Mouse (Mus musculus) midbrain, postnatal 0 days (tissue): ENCODE measurements around the gene Pbx4. TPM values are rescaled to one million over a fixed set of nuclear protein-coding genes. Genes with fewer than 3 reads are reported as not detected.

Experiments
- ATAC-seq: fragments of 200-750 bp; cut with Nextera tagmentation; 2 replicates; pipeline ENCODE4 v1.8.0; 2017; ENCODE audit warnings: moderate number of reproducible peaks, mild to moderate bottlenecking, moderate TSS enrichment, moderate library complexity; ENCODE audit not compliant: low FRiP score
- DNase-seq: peaks from one replicate; pipeline ENCODE4 v3.0.0-alpha.2; 2015; ENCODE audit warnings: low spot score
- H3K27ac ChIP-seq: fragments of 300-500 bp; sonication (generic); 2 replicates; pipeline ENCODE4 v1.5.1; 2014; ENCODE audit warnings: low read depth, mild to moderate bottlenecking, low read length, mixed read lengths
- H3K27me3 ChIP-seq: fragments of 300-500 bp; sonication (generic); 2 replicates; pipeline ENCODE4 v1.6.1; 2014; ENCODE audit warnings: low read length, control low read depth, mixed read lengths; ENCODE audit not compliant: insufficient read depth
- H3K36me3 ChIP-seq: fragments of 300-500 bp; sonication (generic); 2 replicates; pipeline ENCODE4 v1.6.1; 2014; ENCODE audit warnings: low read length, control low read depth, mixed read lengths; ENCODE audit not compliant: insufficient read depth
- H3K4me1 ChIP-seq: fragments of 300-500 bp; sonication (generic); 2 replicates; pipeline ENCODE4 v1.6.1; 2014; ENCODE audit warnings: mild to moderate bottlenecking, control low read depth, antibody characterized with exemption, low read length, mixed read lengths; ENCODE audit not compliant: insufficient read depth
- H3K4me2 ChIP-seq: fragments of 300-500 bp; sonication (generic); 2 replicates; pipeline ENCODE4 v1.6.1; 2014; ENCODE audit warnings: low read depth, mild to moderate bottlenecking, low read length, mixed read lengths; ENCODE audit not compliant: poor library complexity, severe bottlenecking
- H3K4me3 ChIP-seq: fragments of 300-500 bp; sonication (generic); 2 replicates; pipeline ENCODE4 v1.5.1; 2014; ENCODE audit warnings: low read depth, mild to moderate bottlenecking, low read length, moderate library complexity
- H3K9ac ChIP-seq: fragments of 300-500 bp; sonication (generic); replicated peaks from 2 replicates; pipeline ENCODE4 v1.6.1; 2014; ENCODE audit warnings: mild to moderate bottlenecking, low read length, moderate library complexity, mixed read lengths; ENCODE audit not compliant: poor library complexity, severe bottlenecking
- H3K9me3 ChIP-seq: fragments of 300-500 bp; sonication (generic); 2 replicates; pipeline ENCODE4 v1.6.1; 2016; ENCODE audit warnings: low read length, control low read depth
- CTCF ChIP-seq: IDR thresholded peaks from 2 replicates; pipeline ENCODE4 v1.5.1; 2016; ENCODE audit warnings: antibody characterized with exemption, mild to moderate bottlenecking
- WGBS: fragments of 180-500 bp; shearing (Covaris S2); extraction: QIAGEN DNeasy Blood & Tissue Kit; methylation state at CpG from one replicate; pipeline ENCODE4 v1.1.7; 2014; 5-methylcytosine and 5-hydroxymethylcytosine counted together
- polyA plus RNA-seq: library from polyadenylated mRNA; unstranded; fragments of >200 nt; fragmentation: Nextera tagmentation; extraction: Ambion mirVana; gene quantifications from 2 replicates; pipeline ENCODE4 v1.2.1, GENCODE M21; 2015
- total RNA-seq: library from RNA; depleted of rRNA; stranded (reverse); fragments of >200 nt; gene quantifications from 2 replicates; pipeline ENCODE4 v1.2.3, GENCODE M21; 2014

The Pbx4 gene
- total and polyA plus RNA-seq, 2 experiments from 2014 or later, result 43.9 to 98.8 TPM

GRCm38 (mm10) chr8:69890813-69891241, 58.5 kb downstream of the Pbx4 start:
- peak; percentile 87 for TF ChIP-seq CTCF
- H3K36me3 ChIP-seq, result no peaks in the 10 kb centered on the region
- no peak overlapping the region for H3K4me3 ChIP-seq
- no peak overlapping the region for H3K27ac ChIP-seq
- peaks cover 44% of the 10 kb centered on the region for H3K27me3 ChIP-seq
- H3K4me2 ChIP-seq, result 0 out of 2 replicates have a peak overlapping the region, but pooled peaks have one; percentile 20
- H3K9ac ChIP-seq, result 0 out of 2 replicates have a peak overlapping the region, but pooled peaks have one; percentile 13
- no peak for ATAC-seq
- 31% methylated on average over 19 of the region's 19 CpGs for WGBS
- H3K4me1 ChIP-seq, result peaks cover 9% of the 10 kb centered on the region; the same call in 1 of the 2 replicates
- H3K9me3 ChIP-seq, result no peaks in the 10 kb centered on the region
- DNase-seq, result peak; percentile 70

GRCm38 (mm10) chr8:69893863-69894262, 61.6 kb downstream of the Pbx4 start:
- WGBS, result 25% methylated on average over 17 of the region's 17 CpGs
- DNase-seq (peak; percentile 77), ATAC-seq (peak; percentile 39; the same call in 1 of the 2 replicates)
- no peak overlapping the region for H3K4me2 ChIP-seq
- H3K27ac ChIP-seq, result no peak overlapping the region
- H3K9me3 ChIP-seq, result no peaks in the 10 kb centered on the region
- no peak overlapping the region for H3K4me3 ChIP-seq
- peak; percentile 72 for TF ChIP-seq CTCF
- H3K9ac ChIP-seq, result no peak overlapping the region
- 0 out of 2 replicates have a peak, but pooled peaks cover 2% of the 10 kb centered on the region for H3K4me1 ChIP-seq
- H3K27me3 ChIP-seq, result peaks cover 14% of the 10 kb centered on the region
- H3K36me3 ChIP-seq, result 0 out of 2 replicates have a peak, but pooled peaks cover 2% of the 10 kb centered on the region

GRCm38 (mm10) chr8:69894836-69895332, 62.6 kb downstream of the Pbx4 start:
- Histone ChIP-seq H3K4me3 (no peak overlapping the region), H3K4me1 (peaks cover 7% of the 10 kb centered on the region; the same call in 1 of the 2 replicates), H3K36me3 (0 out of 2 replicates have a peak, but pooled peaks cover 2% of the 10 kb centered on the region), H3K27me3 (peaks cover 7% of the 10 kb centered on the region; the same call in 1 of the 2 replicates), H3K4me2 (no peak overlapping the region), H3K27ac (no peak overlapping the region), H3K9ac (no peak overlapping the region), H3K9me3 (no peaks in the 10 kb centered on the region)
- DNase-seq (no peak), ATAC-seq (no peak)
- TF ChIP-seq CTCF, result no peak
- 45% methylated on average over 6 of the region's 6 CpGs for WGBS

GRCm38 (mm10) chr8:69895772-69896451, 63.6 kb downstream of the Pbx4 start:
- Histone ChIP-seq H3K4me3 (no peak overlapping the region), H3K27me3 (no peaks in the 10 kb centered on the region), H3K9me3 (no peaks in the 10 kb centered on the region), H3K36me3 (0 out of 2 replicates have a peak, but pooled peaks cover 2% of the 10 kb centered on the region), H3K4me2 (no peak overlapping the region), H3K27ac (no peak overlapping the region), H3K9ac (no peak overlapping the region), H3K4me1 (peaks cover 16% of the 10 kb centered on the region; the same call in 1 of the 2 replicates)
- no peak for TF ChIP-seq CTCF
- 73% methylated on average over 4 of the region's 4 CpGs for WGBS
- no peak for DNase-seq
- ATAC-seq, result no peak

- TF ChIP-seq CTCF, result no peak
- no peak for ATAC-seq
- 85% methylated on average over 6 of the region's 6 CpGs for WGBS
These were observed 65.6 kb downstream of the Pbx4 start for GRCm38 (mm10) chr8:69897857-69898256.

GRCm38 (mm10) chr8:69899876-69900275, 67.6 kb downstream of the Pbx4 start:
- Histone ChIP-seq H3K9ac (no peak overlapping the region), H3K9me3 (no peaks in the 10 kb centered on the region), H3K4me2 (no peak overlapping the region), H3K27me3 (no peaks in the 10 kb centered on the region), H3K36me3 (0 out of 2 replicates have a peak, but pooled peaks cover 2% of the 10 kb centered on the region), H3K4me3 (no peak overlapping the region), H3K4me1 (peaks cover 20% of the 10 kb centered on the region; the same call in 1 of the 2 replicates), H3K27ac (no peak overlapping the region)
- DNase-seq (no peak), ATAC-seq (no peak)
- WGBS, result 90% methylated on average over 2 of the region's 2 CpGs
- no peak for TF ChIP-seq CTCF

More at GRCm38 (mm10) chr8:69897857-69898256, 65.6 kb downstream of the Pbx4 start:
- no peak for DNase-seq
- no peak overlapping the region for H3K4me2 ChIP-seq
- H3K4me3 ChIP-seq, result no peak overlapping the region
- H3K27me3 ChIP-seq, result no peaks in the 10 kb centered on the region
- peaks cover 20% of the 10 kb centered on the region; the same call in 1 of the 2 replicates for H3K4me1 ChIP-seq
- H3K9ac ChIP-seq, result no peak overlapping the region
- H3K36me3 ChIP-seq, result 0 out of 2 replicates have a peak, but pooled peaks cover 2% of the 10 kb centered on the region
- no peaks in the 10 kb centered on the region for H3K9me3 ChIP-seq
- H3K27ac ChIP-seq, result no peak overlapping the region
